Mouse (Mus musculus) liver, postnatal 0 days (tissue): ENCODE measurements around the gene Smad3. TPM values are rescaled to one million over a fixed set of nuclear protein-coding genes. Genes with fewer than 3 reads are reported as not detected.

ENCODE experiments used
- ATAC-seq: fragments of 200-750 bp; cut with Nextera tagmentation; 2 replicates; pipeline ENCODE4 v1.8.0; 2017; ENCODE audit warnings: mild to moderate bottlenecking, moderate library complexity
- DNase-seq: peaks from one replicate; pipeline ENCODE4 v3.0.0-alpha.2; 2016
- H3K27ac ChIP-seq: fragments of 300-500 bp; sonication (generic); 2 replicates; pipeline ENCODE4 v1.5.1; 2014; ENCODE audit warnings: antibody characterized with exemption, moderate library complexity, mild to moderate bottlenecking, low read depth
- H3K27me3 ChIP-seq: fragments of 300-500 bp; sonication (generic); 2 replicates; pipeline ENCODE4 v1.6.1; 2014; ENCODE audit warnings: low read length, control low read depth, mixed read lengths; ENCODE audit not compliant: insufficient read depth
- H3K36me3 ChIP-seq: fragments of 300-500 bp; sonication (generic); replicated peaks from 2 replicates; pipeline ENCODE4 v1.6.1; 2014; ENCODE audit warnings: mild to moderate bottlenecking, control low read depth, low read length, moderate library complexity, mixed read lengths; ENCODE audit not compliant: insufficient read depth
- H3K4me1 ChIP-seq: fragments of 300-500 bp; sonication (generic); 2 replicates; pipeline ENCODE4 v1.6.1; 2014; ENCODE audit warnings: antibody characterized with exemption, mild to moderate bottlenecking, control low read depth; ENCODE audit not compliant: insufficient read depth
- H3K4me2 ChIP-seq: fragments of 300-500 bp; sonication (generic); 2 replicates; pipeline ENCODE4 v1.6.1; 2014; ENCODE audit warnings: low read depth, mild to moderate bottlenecking, low read length, moderate library complexity, mixed read lengths
- H3K4me3 ChIP-seq: fragments of 300-500 bp; sonication (generic); 2 replicates; pipeline ENCODE4 v1.5.1; 2014; ENCODE audit warnings: low read depth, low read length
- H3K9ac ChIP-seq: fragments of 300-500 bp; sonication (generic); replicated peaks from 2 replicates; pipeline ENCODE4 v1.6.1; 2014; ENCODE audit warnings: mild to moderate bottlenecking, moderate library complexity
- H3K9me3 ChIP-seq: fragments of 300-500 bp; sonication (generic); 2 replicates; pipeline ENCODE4 v1.6.1; 2016; ENCODE audit warnings: mild to moderate bottlenecking, control low read depth, low read length, mixed read lengths
- CTCF ChIP-seq: sonication (generic); IDR thresholded peaks from 2 replicates; pipeline ENCODE4 v1.5.1; 2016; ENCODE audit warnings: antibody characterized with exemption, low read depth
- EP300 ChIP-seq: IDR thresholded peaks from 2 replicates; pipeline ENCODE4 v1.6.1; 2016; ENCODE audit warnings: antibody characterized with exemption, low read depth, mild to moderate bottlenecking
- WGBS: fragments of 180-500 bp; shearing (Covaris S2); extraction: QIAGEN DNeasy Blood & Tissue Kit; methylation state at CpG from one replicate; pipeline ENCODE4 v1.1.7; 2014; ENCODE audit not compliant: insufficient replicate concordance; 5-methylcytosine and 5-hydroxymethylcytosine counted together
- polyA plus RNA-seq: library from polyadenylated mRNA; unstranded; fragments of >200 nt; fragmentation: Nextera tagmentation; extraction: Ambion mirVana; gene quantifications from 2 replicates; pipeline ENCODE4 v1.2.1, GENCODE M21; 2015

The Smad3 gene
- polyA plus RNA-seq, 1 experiment from 2014 or later: 2.1 TPM

DNA sequence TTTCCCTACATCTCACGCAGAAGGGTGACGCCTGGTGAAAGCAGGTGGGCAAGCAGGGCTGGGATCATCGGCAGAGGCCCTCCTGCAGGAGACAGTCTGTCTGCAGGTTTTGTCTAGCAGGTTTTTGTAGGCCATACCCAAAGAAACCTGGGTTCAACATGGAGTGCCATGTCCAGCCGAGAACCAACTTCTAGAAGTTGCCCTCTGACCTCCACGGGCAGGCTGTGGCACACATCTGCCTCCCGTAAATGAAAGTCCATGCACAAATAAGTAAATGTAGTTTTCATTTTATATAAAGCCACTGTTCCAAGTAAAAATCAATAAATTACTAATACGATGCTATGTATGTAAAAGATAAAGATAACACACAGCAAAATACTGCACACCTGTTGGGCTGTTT, 3.0 kb upstream of the Smad3 start:
- H3K4me2 ChIP-seq: 0 out of 2 replicates have a peak overlapping the region, but pooled peaks have one; percentile 30
- 78% methylated on average over 7 of the region's 7 CpGs for WGBS
- H3K27ac ChIP-seq: peak overlapping the region; percentile 68
- no peaks in the 10 kb centered on the region for H3K9me3 ChIP-seq
- no peak for DNase-seq
- H3K27me3 ChIP-seq: no peaks in the 10 kb centered on the region
- peaks cover 38% of the 10 kb centered on the region for H3K4me1 ChIP-seq
- no peak for ATAC-seq
- H3K36me3 ChIP-seq: no peaks in the 10 kb centered on the region
- TF ChIP-seq CTCF: no peak
- TF ChIP-seq EP300: no peak
- no peak overlapping the region for H3K9ac ChIP-seq
- no peak overlapping the region for H3K4me3 ChIP-seq

GRCm38 (mm10) chr9:63759973-63760722, 2.4 kb upstream of the Smad3 start:
- DNase-seq (no peak), ATAC-seq (peak; percentile 14; the same call in 1 of the 2 replicates)
- H3K9ac ChIP-seq: no peak overlapping the region
- no peaks in the 10 kb centered on the region for H3K27me3 ChIP-seq
- peak overlapping the region; percentile 99 for H3K4me2 ChIP-seq
- H3K36me3 ChIP-seq: no peaks in the 10 kb centered on the region
- H3K27ac ChIP-seq: peak overlapping the region; percentile 96
- peaks cover 44% of the 10 kb centered on the region for H3K4me1 ChIP-seq
- no peaks in the 10 kb centered on the region for H3K9me3 ChIP-seq
- no peak overlapping the region for H3K4me3 ChIP-seq
- TF ChIP-seq EP300 (0 out of 2 replicates have a peak, but pooled peaks have one; percentile 18), CTCF (no peak)
- WGBS: 55% methylated on average over 7 of the region's 7 CpGs

- peaks cover 57% of the 10 kb centered on the region for H3K4me1 ChIP-seq
Observed at GRCm38 (mm10) chr9:63758641-63759391, 1.0 kb upstream of the Smad3 start.

DNA sequence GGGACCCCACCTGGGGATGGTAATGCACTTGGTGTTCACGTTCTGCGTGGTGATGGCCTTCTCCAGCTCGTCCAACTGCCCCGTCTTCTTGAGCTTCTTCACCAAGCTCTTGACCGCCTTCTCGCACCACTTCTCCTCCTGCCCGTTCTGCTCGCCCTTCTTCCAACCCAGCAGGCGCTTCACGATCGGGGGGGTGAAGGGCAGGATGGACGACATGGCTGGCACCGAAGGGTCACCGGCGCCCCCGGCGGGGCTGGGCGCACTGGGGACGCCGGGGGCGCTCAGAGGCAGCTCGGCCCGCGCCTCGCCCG, 377 bp downstream of the Smad3 start:
- Histone ChIP-seq H3K27ac (peak overlapping the region; percentile 96), H3K4me1 (peaks cover 63% of the 10 kb centered on the region), H3K4me2 (peak overlapping the region; percentile 99), H3K36me3 (no peaks in the 10 kb centered on the region), H3K9me3 (no peaks in the 10 kb centered on the region), H3K4me3 (peak overlapping the region; percentile 88), H3K27me3 (no peaks in the 10 kb centered on the region), H3K9ac (peak overlapping the region; percentile 85)
- TF ChIP-seq CTCF (no peak), EP300 (no peak)
- no peak for DNase-seq
- WGBS: under 1% methylated on average over 26 of the region's 26 CpGs
- no peak for ATAC-seq

More at GRCm38 (mm10) chr9:63758641-63759391, 1.0 kb upstream of the Smad3 start:
- DNase-seq (peak; percentile 72), ATAC-seq (peak; percentile 22)
- Histone ChIP-seq H3K9me3 (no peaks in the 10 kb centered on the region), H3K9ac (peak overlapping the region; percentile 85), H3K27me3 (no peaks in the 10 kb centered on the region), H3K36me3 (no peaks in the 10 kb centered on the region), H3K27ac (peak overlapping the region; percentile 96), H3K4me2 (peak overlapping the region; percentile 99), H3K4me3 (peak overlapping the region; percentile 88)
- peak; percentile 51; the same call in 1 of the 2 replicates for TF ChIP-seq EP300
- no peak for TF ChIP-seq CTCF
- 1% methylated on average over 23 of the region's 23 CpGs for WGBS

DNA sequence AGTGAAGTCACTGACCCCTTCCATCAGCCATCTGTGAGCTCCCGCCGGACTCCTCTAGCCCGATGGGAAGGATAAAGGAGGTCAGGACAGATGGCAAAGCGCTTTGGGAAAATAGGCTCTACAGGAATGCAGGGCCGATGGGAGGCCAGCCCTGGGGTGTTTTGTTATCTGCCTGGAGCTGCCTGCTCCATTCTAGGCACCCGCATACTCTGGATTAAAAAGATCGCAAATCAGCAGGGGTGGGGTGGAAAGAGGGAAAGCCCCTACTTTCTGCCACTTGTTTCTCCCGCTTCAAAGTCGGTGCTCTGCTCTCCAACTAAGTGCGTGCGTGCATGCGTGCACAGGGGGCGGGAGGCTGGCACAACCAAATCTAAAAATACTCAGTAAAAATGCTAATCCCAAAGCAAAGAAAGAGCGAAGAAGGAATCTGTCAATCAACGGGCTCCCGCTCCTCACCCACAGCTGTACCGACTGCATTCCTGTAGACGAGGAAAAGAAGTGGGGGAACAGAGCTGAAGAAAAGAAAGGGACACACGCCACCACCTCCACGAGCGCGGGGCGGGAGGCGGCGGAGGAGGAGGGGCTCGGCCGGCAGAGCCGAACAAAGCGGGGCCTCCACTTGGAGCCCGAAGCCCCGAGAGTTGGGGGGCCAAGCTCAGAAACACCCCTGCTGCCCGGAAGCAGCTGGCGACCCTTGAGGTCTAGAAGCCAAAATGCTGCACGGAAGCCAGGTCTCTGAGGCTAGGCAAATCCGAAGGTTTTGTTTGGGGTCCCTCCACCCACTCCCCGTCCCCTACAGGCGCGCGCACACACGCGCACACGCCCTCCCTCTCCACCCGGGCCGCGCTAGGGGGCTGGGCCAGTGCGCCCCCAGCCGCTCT, 973 bp downstream of the Smad3 start:
- WGBS: under 1% methylated on average over 36 of the region's 47 CpGs
- peaks cover 63% of the 10 kb centered on the region for H3K4me1 ChIP-seq
- no peaks in the 10 kb centered on the region for H3K27me3 ChIP-seq
- ATAC-seq (no peak), DNase-seq (no peak)
- no peaks in the 10 kb centered on the region for H3K9me3 ChIP-seq
- H3K27ac ChIP-seq: peak overlapping the region; percentile 96
- no peak for TF ChIP-seq CTCF
- TF ChIP-seq EP300: no peak
- H3K9ac ChIP-seq: peak overlapping the region; percentile 85
- peak overlapping the region; percentile 99 for H3K4me2 ChIP-seq
- H3K4me3 ChIP-seq: peak overlapping the region; percentile 88
- no peaks in the 10 kb centered on the region for H3K36me3 ChIP-seq
